Mouse (Mus musculus) c-Kit-positive CD71-positive TER-119-positive erythroid progenitor cells, embryonic 14.5 days (primary cell): ENCODE results near the gene Tsr3.
"Not testable (repeated sequence)": the region's sequence is repeated elsewhere in the genome, so short reads cannot be mapped to it uniquely, and the experiment has no call there.

Source experiments
- DNase-seq: peaks from one replicate; pipeline ENCODE4 v3.0.0-alpha.2; 2013; ENCODE audit warnings: low spot score

Gene Tsr3

GRCm38 (mm10) chr17:25239695-25240636 is at the start of gene Tsr3, which contains the start of gene Gnptg:
Tsr3 (plus strand) TSS chr17:25240170.
Gnptg (minus strand) TSS chr17:25240124.
- peak; percentile 83 for DNase-seq

GRCm38 (mm10) chr17:25202401-25202800 is 37.6 kb upstream of the Tsr3 start:
- no peak for DNase-seq

- DNase-seq: no peak
These were observed 30.0 kb upstream of the Tsr3 start for GRCm38 (mm10) chr17:25210006-25210405.

- no peak for DNase-seq
These were observed 29.1 kb upstream of the Tsr3 start for GRCm38 (mm10) chr17:25210680-25211466.

GRCm38 (mm10) chr17:25211705-25212104 is 28.3 kb upstream of the Tsr3 start:
- DNase-seq: no peak

GRCm38 (mm10) chr17:25215431-25215830 is 24.5 kb upstream of the Tsr3 start:
- DNase-seq: no peak

GRCm38 (mm10) chr17:25218967-25219366 is 21.0 kb upstream of the Tsr3 start:
- no peak for DNase-seq

GRCm38 (mm10) chr17:25219492-25220295 is 20.3 kb upstream of the Tsr3 start:
- DNase-seq: no peak

GRCm38 (mm10) chr17:25220746-25221145 is 19.2 kb upstream of the Tsr3 start:
- DNase-seq: no peak

- DNase-seq: peak; percentile 69
These were observed 18.0 kb upstream of the Tsr3 start for GRCm38 (mm10) chr17:25221821-25222503.

GRCm38 (mm10) chr17:25222504-25222940 is 17.4 kb upstream of the Tsr3 start:
- peak; percentile 48 for DNase-seq

- DNase-seq: peak; percentile 73
These were observed 16.9 kb upstream of the Tsr3 start for GRCm38 (mm10) chr17:25222951-25223601.

GRCm38 (mm10) chr17:25224586-25225222 is 15.3 kb upstream of the Tsr3 start:
- no peak for DNase-seq

- peak; percentile 75 for DNase-seq
These were observed 14.3 kb upstream of the Tsr3 start for GRCm38 (mm10) chr17:25225659-25226058.

GRCm38 (mm10) chr17:25227991-25228390 is 12.0 kb upstream of the Tsr3 start:
- no peak for DNase-seq

GRCm38 (mm10) chr17:25230014-25230655 is 9.8 kb upstream of the Tsr3 start:
- not testable (repeated sequence) for DNase-seq

GRCm38 (mm10) chr17:25230700-25231099 is 9.3 kb upstream of the Tsr3 start:
- no peak for DNase-seq

- not testable (repeated sequence) for DNase-seq
These were observed 8.3 kb upstream of the Tsr3 start for GRCm38 (mm10) chr17:25231621-25232020.

GRCm38 (mm10) chr17:25235635-25236034 is 4.3 kb upstream of the Tsr3 start:
- DNase-seq: no peak
